Mouse (Mus musculus): ENCODE data around the gene Sorcs1.

Gene Sorcs1

DNA sequence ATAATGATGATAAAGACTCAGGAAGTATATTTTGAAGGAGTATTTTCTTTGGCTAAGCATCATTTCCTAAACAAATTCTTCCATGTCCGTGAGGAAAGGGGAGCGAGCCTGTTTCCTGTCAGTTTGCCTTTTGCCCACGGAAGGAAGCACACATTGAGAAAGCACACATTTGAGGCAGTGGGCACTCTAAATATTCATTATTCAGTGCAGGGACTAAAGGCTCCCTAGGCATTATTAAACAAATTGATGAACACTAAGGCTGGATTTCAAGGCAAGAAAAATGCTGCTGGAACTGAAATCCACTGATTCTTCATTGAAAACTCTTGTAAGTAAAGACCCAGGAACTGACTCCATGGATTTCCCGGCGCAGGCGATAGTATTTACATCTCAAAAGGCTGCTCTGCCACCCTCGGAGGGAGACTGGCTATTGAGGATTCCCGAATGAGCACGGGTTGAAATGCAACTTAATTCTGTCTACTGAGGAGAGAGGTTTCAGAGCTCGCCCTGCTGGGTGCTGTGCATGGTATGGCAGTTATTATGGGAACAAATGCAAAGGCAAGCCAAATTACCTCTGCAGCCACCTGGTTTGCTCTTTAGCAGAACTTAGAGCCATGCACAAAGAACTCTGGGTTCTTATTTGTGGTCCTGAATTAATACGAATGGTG lies 238.1 kb downstream of the Sorcs1 start:
- no peak for DNase-seq (ENCODE audit: extremely low spot score, low read depth, low spot score)

DNA sequence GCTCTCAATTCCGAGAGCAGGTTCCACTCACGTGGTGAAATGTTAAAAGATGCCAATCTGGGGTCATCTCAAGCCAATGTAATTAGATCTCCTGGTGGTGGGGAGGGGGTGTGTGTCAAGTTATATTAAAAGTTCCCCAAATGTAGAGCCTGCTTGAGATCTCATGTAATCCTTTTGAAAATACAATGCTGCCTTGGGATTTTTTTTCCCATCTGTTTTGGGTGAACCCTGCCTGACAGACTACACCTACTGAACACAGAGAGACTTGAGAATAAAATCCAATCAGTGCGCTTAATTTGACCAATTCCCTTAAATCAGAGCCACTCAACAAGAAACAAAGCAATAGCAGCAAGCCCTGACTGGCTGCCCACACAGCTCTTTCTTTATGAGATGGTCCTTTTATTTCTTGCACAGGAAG lies 239.0 kb downstream of the Sorcs1 start:
- no peak for DNase-seq (ENCODE audit: extremely low spot score, low read depth, low spot score)

DNA sequence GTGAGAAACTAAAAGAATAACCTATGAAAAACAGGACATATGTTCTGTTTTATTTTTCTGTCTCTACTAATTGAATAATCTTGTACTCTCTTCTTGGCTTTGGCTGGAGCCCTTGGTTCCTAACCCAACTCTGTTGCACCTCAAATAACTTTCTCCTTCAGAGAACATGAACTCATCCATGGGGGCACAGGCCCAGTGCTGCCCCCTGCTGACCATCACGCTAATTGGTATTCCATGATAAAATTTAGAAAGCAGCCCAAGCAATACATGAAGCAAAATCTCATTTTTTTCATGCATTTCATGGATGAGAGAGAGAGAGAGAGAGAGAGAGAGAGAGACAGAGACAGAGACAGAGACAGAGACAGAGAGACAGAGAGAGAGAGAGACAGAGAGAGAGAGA lies 255.5 kb downstream of the Sorcs1 start:
- no peak for DNase-seq (ENCODE audit: extremely low spot score, low read depth, low spot score)

- DNase-seq (ENCODE audit: extremely low spot score, low read depth, low spot score) = no peak
Measured at GRCm38 (mm10) chr19:50418962-50419720, 259.3 kb downstream of the Sorcs1 start.

- DNase-seq (ENCODE audit: extremely low spot score, low read depth, low spot score) = no peak
Measured at GRCm38 (mm10) chr19:50410561-50410960, 267.9 kb downstream of the Sorcs1 start.

- no peak for DNase-seq (ENCODE audit: extremely low spot score, low read depth, low spot score)
Measured at GRCm38 (mm10) chr19:50398341-50398740, 280.1 kb downstream of the Sorcs1 start.

- DNase-seq (ENCODE audit: extremely low spot score, low read depth, low spot score) = no peak
Measured at GRCm38 (mm10) chr19:50395731-50396130, 282.7 kb downstream of the Sorcs1 start.

DNA sequence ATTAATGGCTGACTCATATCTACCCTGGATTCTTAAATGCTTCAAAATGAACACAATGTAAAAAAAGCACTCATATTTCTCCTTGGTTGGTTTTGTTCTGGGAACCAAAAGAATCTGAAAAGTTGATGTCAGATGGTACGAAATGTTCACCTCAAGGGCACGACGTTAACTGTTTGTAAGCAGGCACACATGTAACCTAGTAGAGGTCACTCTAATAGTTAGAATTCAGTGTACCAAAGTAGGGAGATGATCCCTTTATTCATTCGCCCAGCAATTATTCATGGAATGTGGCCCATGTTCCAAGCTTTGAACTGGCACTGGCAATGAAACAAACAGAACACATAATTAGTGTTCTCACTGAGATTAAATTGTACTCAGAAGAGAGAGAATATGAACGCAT lies 284.3 kb downstream of the Sorcs1 start:
- no peak for DNase-seq (ENCODE audit: extremely low spot score, low read depth, low spot score)

- DNase-seq (ENCODE audit: extremely low spot score, low read depth, low spot score) = no peak
Measured at GRCm38 (mm10) chr19:50389925-50390552, 288.4 kb downstream of the Sorcs1 start.

DNA sequence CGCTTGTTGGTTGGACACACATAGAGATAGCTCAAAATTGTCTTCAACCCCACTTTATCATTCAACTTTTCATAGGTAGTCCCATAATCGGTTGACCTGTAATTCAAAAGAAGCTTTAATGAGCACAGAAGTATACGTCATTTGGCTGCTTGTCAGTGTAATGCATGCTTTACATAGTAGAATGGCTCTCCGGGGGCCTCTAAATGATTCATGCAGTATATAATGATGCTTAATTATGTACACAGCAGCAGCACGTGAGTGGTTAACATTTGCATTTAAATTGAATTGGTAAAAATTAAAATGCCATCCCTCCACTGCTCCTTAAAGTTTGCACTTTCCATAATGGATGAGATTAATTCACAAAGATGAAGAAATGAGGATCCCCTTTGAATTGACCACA lies 299.5 kb downstream of the Sorcs1 start:
- DNase-seq (ENCODE audit: extremely low spot score, low read depth, low spot score) = no peak

DNA sequence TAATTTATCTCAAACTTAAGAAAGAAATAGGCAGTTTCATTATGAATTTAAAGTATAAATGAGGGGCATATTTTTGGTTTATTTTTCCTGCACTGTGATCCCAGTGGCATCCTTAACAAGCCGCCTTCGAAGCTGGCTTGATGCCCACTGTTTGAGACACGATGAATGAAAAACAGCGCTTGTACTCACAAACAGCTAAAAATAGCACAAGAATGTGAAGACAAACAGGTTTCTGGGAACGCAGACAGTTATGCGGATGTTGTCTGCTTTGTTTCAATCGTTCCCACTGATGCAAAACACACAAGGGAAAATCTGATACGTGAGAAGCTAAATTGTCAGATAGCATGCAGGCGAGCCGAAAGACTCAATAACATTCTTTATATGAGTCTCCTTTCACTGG lies 303.7 kb downstream of the Sorcs1 start:
- no peak for DNase-seq (ENCODE audit: extremely low spot score, low read depth, low spot score)

GRCm38 (mm10) chr19:50366446-50366845 lies 312.0 kb downstream of the Sorcs1 start:
- no peak for DNase-seq (ENCODE audit: extremely low spot score, low read depth, low spot score)

- no peak for DNase-seq (ENCODE audit: extremely low spot score, low read depth, low spot score)
Measured at GRCm38 (mm10) chr19:50362655-50363500, 315.6 kb downstream of the Sorcs1 start.

DNA sequence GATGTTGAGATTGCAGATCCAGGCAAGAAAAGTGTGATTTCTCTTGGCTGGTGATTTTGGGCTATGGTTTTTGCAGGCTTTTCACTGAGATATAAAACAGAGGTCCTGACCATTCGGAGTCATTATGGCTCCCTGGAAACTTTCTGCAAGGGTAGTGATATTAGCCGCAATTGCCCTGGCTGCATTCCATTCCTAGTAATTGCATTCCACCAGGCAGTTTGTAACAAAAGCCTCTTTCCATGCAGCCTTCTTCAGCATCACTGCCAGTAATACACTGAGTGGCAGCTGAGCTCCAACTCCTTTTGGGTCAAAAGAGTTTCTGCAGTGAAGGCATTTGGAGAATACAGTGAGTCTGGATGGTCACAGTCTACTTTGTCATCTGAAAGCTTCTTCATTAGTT lies 319.9 kb downstream of the Sorcs1 start:
- no peak for DNase-seq (ENCODE audit: extremely low spot score, low read depth, low spot score)

DNA sequence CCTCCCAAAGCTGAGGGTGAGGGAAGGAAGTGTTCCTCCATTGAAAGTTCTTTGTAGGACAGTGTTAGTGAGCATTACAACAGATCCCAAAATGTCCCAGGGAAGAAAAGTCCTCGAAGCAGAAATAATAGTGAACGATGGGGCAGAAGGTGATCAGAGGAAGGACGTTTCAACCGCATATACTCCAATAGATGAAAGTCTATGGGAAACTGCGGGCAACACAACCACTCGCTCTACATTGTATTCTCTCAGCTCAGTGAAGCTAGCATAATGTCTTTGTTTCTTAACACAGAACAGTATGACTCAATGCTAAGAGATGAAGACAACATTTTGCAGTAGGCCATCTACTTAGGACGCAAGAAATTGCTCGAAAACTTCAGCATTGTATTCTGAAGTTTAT lies 339.2 kb downstream of the Sorcs1 start:
- DNase-seq (ENCODE audit: extremely low spot score, low read depth, low spot score) = no peak

DNA sequence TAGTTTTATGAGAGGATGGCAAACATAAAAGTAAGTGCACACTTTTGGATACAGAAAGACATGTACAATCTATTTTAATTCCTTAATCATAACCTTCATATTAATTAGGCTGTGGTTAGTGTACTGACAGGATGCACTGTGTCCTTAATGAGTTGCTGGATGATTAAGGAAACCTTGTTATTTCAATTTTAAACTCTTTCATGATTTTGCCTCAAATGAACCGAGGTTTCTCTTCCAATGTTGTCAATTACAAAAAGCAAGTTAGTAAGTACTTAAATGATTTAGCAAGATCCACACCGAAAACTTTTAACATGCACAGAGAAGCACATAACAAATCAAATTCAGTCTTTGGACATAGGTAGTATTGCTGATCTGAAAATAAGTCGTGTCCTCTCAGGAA lies 341.7 kb downstream of the Sorcs1 start:
- no peak for DNase-seq (ENCODE audit: extremely low spot score, low read depth, low spot score)

- DNase-seq (ENCODE audit: extremely low spot score, low read depth, low spot score) = no peak
Measured at GRCm38 (mm10) chr19:50331136-50331535, 347.3 kb downstream of the Sorcs1 start.

DNA sequence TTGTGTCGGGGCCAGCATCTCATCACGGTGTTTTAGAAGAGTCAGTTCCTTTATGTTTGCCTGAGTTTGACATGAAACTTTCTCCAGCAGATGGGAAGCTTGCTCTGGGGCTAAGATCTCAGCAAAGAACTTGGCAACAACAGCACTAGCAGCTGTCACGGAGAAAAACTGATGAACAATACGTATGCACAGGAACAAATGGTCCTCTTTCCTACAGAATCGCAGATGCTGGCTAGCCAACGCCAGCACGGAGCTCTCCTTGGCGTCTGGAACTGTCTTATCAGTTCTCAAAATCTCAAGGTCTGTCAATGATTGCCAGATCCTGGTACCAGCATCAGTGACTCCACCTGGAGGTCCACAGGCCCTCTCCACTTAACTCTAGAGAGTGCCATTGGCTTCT lies 350.6 kb downstream of the Sorcs1 start:
- DNase-seq (ENCODE audit: extremely low spot score, low read depth, low spot score) = no peak

DNA sequence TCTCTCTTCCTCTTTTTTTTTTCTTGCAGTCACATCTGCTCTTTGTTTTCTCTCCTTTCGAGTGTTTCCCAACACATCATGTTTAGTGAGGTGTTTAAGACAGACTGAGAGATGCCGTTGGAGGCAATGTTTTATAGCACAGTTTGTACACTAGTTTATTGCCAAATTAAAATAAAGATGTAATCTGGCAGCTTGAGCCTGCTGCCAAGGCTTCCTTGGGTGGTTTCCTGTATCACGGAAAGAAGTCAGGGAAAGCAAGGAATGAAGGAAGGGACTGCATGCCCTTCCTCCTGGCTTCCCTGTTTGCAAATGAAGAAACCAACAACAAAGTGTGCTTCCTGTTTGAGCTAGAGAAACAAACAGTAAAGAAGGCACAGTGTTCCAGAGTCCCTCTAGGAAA lies 352.3 kb downstream of the Sorcs1 start:
- DNase-seq (ENCODE audit: extremely low spot score, low read depth, low spot score) = no peak

GRCm38 (mm10) chr19:50325686-50326085 lies 352.8 kb downstream of the Sorcs1 start:
- DNase-seq (ENCODE audit: extremely low spot score, low read depth, low spot score) = no peak

GRCm38 (mm10) chr19:50307046-50307445 lies 371.4 kb downstream of the Sorcs1 start:
- DNase-seq (ENCODE audit: extremely low spot score, low read depth, low spot score) = no peak

All from hindlimb bud, embryonic 11.5 days (tissue).